Mouse (Mus musculus) cerebellum, adult 18-20 months (tissue): ENCODE results near the gene Oas2.

Experiments
- DNase-seq, 2 experiments: peaks; one replicate each; pipeline ENCODE4 v3.0.0; 2021

Oas2 gene

DNA sequence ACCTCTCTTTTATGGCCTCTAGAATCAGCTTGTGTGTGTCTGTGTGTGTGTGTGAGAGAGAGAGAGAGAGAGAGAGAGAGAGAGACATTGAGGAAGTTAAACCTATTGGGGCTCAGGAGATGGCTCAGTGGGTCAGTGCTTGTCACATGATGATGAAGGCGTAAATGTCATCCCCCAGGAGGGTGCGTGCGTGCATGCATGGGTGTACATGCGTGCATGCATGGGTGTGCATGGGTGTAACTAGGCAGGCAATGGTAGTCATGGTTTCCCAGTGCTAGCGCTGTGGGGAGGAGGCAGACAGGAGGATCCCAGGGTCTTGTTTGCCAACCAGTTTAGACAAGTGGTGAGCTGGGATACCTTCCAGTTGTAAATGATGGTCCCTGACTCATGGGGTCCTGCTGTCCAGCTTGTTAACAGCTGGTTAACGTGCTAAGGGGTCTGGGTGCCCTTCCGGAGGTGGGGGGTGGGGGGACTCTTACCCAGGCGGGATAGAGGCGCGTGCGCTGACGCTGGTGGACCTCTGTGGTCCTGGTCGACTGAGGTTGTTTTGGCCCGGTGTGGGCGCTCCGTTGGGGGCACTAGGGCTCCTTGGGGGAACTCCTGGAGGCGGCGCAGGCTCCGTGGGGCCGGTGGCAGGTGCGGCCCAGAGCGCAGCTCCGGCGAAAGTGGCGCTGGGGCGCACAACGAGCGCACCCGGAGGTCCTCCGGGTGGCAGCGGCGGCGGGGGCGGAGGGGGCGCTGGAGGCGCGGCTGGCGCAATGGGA is 55.5 kb downstream of the Oas2 start:
- DNase-seq: no peak

DNA sequence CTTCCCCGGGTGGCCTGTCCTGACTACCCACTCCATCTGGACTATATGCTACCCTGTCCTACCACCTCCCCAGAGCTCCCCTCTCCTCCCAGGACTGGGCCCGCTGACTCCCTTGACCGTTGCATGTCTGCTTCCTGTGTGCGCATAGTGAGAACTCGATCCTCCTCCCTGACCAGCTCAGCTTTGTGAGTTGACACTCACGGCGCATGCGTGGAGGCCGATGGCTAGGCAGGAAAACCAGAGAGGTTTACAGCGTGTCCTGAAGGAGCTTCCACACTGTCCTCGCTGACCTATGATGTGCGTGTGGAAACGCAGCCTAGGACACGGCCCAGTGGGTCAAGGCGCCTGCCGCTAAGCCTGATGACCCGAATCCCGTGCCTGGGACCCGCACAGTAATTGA is 57.6 kb downstream of the Oas2 start:
- no peak for DNase-seq

DNA sequence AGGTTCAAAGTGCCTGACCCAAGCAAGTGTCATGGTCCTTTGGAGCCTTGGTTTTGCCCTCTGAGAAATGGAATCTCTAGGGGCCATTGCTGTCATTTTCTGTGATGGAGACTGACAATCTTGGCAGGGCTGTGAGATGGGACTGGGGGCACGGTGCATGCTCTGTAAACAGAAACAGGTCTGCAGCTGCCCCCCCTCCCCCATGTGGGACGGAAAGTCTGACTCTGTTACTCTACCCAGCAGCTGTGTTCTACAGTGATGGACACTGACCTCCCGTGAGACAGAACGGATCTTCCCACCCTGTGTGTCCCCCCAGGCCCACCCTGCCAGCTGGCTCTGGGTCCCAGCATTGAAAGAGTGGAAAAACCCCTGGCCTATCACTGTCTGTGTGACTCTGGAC is 59.2 kb downstream of the Oas2 start:
- DNase-seq: no peak

DNA sequence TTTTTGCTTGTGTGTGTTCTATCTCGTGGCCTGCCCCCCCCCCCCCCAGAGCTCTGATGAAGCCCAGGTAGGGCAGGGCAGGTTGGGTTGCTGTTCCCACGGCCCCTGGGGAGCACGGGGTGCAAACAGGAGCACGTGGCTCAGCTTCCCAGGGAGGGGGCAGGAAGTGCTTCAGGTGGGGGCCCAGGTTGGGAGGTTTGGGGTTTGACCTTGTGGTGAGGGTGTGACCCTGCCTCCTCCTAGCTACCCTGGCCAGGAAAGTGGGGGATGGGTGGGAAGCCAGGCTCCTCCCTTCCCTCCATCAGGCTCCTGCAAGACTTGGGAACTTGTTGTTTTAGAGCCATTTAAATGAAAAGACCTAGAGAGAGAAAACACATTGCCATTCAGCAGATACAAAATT is 61.2 kb downstream of the Oas2 start:
- no peak for DNase-seq

DNA sequence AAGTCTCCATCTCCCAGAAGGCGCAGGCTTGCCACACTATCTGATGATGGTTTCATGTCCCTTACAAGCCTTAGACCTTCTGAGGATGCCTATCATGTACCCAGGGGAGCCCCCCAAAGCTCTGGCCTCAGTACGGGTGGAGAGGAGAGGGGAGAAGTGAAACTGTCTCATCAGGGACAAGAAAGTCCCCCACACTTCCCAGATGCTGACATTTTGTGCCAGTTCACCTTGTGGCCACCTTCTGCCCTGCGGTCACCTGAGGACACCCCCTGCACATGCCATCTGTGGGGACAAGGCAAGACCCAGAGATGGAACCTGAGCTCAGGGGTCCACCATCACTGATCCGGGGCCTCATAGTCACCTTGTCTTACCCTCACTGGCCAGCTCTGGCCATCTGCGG is 61.8 kb downstream of the Oas2 start:
- no peak for DNase-seq

DNA sequence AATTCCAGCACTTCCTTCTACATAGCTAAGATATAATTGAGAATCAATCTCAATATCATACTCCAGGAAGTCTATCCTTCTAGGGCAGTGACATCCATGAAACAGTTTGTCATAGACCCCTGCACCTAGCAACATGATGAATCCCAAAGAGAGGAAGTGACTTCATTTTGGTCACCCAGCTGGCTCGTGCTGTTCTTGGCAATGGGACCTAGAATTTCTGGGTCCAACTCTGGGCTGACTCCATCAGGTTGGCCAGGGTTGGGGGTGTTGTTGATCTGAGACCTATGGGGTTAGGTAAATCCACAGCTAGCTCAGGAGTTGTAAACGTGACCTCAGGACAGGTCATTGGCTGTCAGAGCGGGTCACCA is 62.2 kb downstream of the Oas2 start:
- DNase-seq: no peak

DNA sequence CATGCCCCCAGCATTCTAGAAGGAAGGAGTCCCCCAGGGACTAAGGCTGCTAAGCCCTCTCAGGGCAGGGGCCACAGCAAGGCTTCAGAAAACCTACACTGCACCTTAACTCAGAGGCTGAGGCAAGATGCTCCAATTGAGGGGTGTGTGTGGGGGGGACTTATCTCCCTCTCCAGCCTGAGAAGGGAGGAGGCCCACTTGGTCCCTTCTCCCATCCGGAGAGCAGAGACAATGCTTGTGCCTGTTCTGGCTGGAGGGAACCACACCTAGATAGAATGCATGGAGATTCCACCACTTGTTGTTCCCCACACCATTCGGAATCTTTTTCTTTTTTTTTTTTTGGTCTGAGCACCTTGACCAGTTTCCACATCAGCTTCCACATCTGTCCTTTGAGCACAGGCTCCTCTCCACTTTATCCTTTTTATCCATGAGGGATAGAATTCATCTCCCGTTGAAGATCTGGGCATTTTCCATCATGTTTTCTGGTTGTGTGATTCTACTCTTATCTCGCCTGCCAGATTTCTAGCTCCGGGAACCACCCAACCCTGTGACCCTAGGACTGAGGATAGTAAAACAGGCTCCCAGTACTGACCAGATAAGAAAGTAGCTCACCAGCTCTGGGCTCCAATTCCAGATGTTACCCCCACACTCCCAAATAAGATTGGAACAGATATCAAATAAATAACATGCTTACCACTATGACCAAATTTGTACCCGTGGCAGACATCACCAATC is 62.7 kb downstream of the Oas2 start:
- DNase-seq: no peak

DNA sequence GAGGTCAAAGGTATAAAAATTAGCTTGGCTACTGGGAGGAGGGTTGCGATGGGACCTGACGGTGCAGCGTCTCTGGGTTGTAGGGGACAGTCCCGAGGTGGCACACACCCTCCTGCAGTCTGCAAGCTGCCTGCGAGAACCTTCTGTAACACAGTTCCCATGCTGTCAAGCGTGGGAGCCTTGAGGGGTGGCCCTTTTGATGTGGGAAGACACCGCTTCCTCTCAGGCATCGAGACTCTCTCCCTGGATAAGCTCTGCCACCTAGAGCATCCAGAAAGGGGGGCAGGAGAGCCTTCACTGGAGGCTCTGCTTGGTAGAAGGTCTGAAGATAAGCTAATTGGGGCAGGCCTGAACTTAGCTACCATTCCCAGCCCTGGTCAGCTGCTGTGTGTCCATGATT is 64.0 kb downstream of the Oas2 start:
- DNase-seq: no peak

DNA sequence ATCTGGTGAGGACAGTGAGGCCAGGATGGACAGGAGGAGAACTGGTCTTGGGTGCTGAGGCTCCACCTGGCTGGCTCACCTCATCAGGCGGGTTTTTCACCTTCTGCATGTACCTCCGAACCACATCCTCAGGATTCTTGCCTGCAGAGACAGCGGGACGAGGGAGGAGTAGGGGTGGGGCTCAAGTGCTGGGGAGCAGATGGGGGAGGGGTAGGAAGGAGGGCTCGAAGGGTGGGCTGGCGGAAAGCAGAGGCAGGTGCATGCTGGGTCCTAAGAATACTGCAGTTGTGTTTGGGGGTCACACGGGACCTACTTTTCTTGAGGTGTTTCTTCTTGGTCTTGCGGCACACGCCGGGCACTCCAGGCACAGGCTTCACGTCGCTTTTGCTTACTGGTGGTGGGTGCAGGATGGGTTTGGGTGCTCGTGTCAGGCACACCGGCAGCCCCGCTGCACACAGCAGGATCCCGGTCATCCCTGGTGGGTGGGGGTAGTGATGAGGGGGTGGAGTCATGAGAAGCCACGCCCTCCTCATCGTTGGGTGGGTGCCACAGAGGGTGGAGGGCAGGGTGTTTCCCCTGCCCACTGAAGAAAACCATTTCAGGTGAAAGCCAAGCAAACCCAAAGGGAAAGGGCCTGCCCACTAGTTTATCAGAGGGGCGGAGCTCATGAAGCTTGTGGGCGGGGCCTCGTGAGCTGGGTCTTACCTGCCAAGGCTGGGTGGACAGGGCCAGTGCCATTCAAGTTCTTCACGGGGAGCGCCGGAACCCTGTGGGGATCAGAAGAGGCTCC is 66.5 kb downstream of the Oas2 start:
- no peak for DNase-seq

DNA sequence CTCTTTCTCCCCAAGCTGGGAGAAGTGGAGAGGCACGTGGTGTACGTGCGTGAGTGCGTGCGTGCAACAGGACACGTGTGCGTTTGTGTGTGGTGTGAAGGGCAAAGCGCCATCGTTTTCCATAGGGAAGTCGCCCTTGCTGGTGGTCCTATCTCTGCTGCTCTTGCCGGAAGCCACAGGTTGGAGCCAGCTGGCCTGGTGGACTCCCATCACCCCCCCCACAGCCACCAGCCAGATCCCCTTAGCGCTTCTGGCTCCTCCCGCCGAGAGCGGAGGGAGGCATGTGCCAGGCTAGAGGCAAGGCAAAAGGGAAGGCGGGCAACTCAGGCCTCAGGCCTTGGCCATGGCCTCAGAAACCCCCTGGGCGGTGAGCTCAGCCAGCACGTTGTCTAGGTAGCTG is 68.7 kb downstream of the Oas2 start:
- no peak for DNase-seq
